Mouse (Mus musculus): ENCODE measurements around the gene Zkscan17. TPM values are rescaled to one million over a fixed set of nuclear protein-coding genes. Genes with fewer than 3 reads are reported as not detected.

The Zkscan17 gene
- polyA plus RNA-seq, 1 experiment from 2014 or later = 22.9 TPM

GRCm38 (mm10) chr11:59540123-59540522 is 13.6 kb upstream of the Zkscan17 start:
- no peak overlapping the region for H3K4me3 ChIP-seq
- H3K27ac ChIP-seq = no peak overlapping the region
- DNase-seq (ENCODE audit: low spot score) = no peak
- H3K36me3 ChIP-seq = no peaks in the 10 kb centered on the region
- no peaks in the 10 kb centered on the region; the same call in 1 of the 2 replicates for H3K9me3 ChIP-seq
- no peaks in the 10 kb centered on the region for H3K27me3 ChIP-seq (ENCODE audit: insufficient read depth, poor library complexity, severe bottlenecking)
- WGBS = 67% methylated on average over 3 of the region's 3 CpGs
- H3K4me1 ChIP-seq = no peaks in the 10 kb centered on the region

GRCm38 (mm10) chr11:59538387-59538786 is 11.8 kb upstream of the Zkscan17 start:
- DNase-seq (ENCODE audit: low spot score) = no peak
- no peak overlapping the region for H3K27ac ChIP-seq
- H3K27me3 ChIP-seq (ENCODE audit: insufficient read depth, poor library complexity, severe bottlenecking) = no peaks in the 10 kb centered on the region
- no peaks in the 10 kb centered on the region for H3K36me3 ChIP-seq
- H3K9me3 ChIP-seq = no peaks in the 10 kb centered on the region
- no peak overlapping the region for H3K4me3 ChIP-seq
- 38% methylated on average over 11 of the region's 11 CpGs for WGBS
- no peaks in the 10 kb centered on the region for H3K4me1 ChIP-seq

DNA sequence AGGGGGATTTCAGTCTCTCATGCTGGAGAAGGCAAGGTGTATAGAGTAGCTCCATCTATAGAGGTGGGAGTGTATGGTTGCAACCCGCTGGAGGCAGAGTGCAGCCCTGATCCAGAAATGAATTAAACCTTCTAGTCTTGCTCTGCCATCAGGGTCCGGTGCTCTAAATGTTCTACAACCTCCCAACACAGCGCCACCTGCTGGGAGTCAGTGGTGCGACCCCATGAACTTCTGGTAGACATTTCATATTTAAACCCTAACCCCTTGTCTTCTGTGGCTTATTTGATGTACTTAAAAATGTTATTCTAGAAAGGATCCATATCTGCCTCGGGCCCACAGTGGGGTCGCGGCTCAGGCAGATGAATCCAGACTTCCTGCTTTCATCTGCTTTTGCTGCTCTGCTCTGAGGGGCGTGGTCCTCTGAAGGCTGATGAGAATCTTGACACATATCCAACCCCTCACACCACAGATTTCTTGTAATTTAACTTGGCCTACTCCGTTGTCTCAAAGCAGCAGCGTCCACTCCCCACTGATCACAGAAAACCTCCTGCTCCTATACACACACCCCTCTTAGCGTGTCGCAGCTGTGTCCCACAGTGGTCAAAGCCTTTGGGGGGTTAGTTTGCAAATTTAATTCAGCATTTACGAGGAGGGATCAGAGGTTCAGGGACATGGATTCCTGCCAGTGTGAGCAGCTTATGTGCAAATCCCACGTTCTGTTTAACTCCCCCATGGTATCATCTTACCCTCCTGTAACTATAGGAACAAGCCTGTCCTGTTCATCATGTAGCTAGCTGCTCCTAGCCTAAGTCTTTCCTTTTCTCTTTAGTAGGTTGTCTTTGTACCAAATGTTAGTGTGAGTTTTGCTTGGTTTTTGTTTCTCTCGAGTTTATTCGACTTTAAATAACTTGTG is 10.9 kb upstream of the Zkscan17 start:
- no peak overlapping the region for H3K27ac ChIP-seq
- no peaks in the 10 kb centered on the region for H3K27me3 ChIP-seq (ENCODE audit: insufficient read depth, poor library complexity, severe bottlenecking)
- H3K9me3 ChIP-seq = no peaks in the 10 kb centered on the region
- 68% methylated on average over 16 of the region's 16 CpGs for WGBS
- no peak for DNase-seq (ENCODE audit: low spot score)
- H3K4me1 ChIP-seq = no peaks in the 10 kb centered on the region
- H3K4me3 ChIP-seq = no peak overlapping the region
- H3K36me3 ChIP-seq = no peaks in the 10 kb centered on the region

- Histone ChIP-seq H3K9me3 (no peaks in the 10 kb centered on the region), H3K27ac (no peak overlapping the region), H3K4me1 (peaks cover 5% of the 10 kb centered on the region; the same call in 1 of the 2 replicates), H3K4me3 (no peak overlapping the region), H3K27me3 (ENCODE audit: insufficient read depth, poor library complexity, severe bottlenecking) (no peaks in the 10 kb centered on the region), H3K36me3 (no peaks in the 10 kb centered on the region)
- WGBS = 78% methylated on average over 5 of the region's 5 CpGs
- no peak for DNase-seq (ENCODE audit: low spot score)
These were observed 5.0 kb upstream of the Zkscan17 start for GRCm38 (mm10) chr11:59531562-59531961.

DNA sequence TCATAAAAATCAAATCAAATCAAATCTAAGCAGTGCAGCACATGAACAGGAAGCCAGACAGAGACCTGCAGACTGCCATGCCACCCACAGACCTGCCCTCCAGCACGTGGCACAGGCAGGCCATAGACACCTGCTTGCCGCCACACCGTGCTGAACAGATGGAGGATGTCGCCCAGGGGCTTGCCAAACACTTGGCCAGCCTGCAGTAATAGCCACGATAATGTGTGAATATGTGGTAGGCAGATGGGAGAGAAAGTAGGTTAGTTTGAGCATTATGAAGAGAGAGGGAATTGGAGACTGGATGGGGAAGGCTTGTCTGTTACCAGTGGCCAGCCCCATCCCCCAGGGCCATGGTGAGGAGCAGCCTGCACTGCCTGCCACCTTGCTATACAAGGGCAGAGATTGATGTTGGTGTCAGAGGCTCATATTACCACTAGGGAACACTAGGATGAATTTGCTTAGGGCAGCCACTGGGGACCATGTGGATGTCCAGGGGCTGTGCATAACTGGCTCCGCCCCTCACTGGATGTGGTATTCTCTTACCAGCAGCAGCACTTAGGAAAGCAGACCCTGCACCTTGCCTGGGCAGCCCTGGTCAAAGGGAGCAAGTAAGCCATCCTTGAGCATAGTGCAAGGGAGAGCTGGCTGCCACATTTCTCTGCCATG is 4.5 kb upstream of the Zkscan17 start:
- Histone ChIP-seq H3K27ac (no peak overlapping the region), H3K4me3 (no peak overlapping the region), H3K4me1 (peaks cover 5% of the 10 kb centered on the region; the same call in 1 of the 2 replicates), H3K36me3 (no peaks in the 10 kb centered on the region), H3K27me3 (ENCODE audit: insufficient read depth, poor library complexity, severe bottlenecking) (no peaks in the 10 kb centered on the region), H3K9me3 (no peaks in the 10 kb centered on the region)
- DNase-seq (ENCODE audit: low spot score) = no peak
- 77% methylated on average over 6 of the region's 6 CpGs for WGBS

- no peak for DNase-seq (ENCODE audit: low spot score)
- H3K27me3 ChIP-seq (ENCODE audit: insufficient read depth, poor library complexity, severe bottlenecking) = no peaks in the 10 kb centered on the region
- no peaks in the 10 kb centered on the region for H3K36me3 ChIP-seq
- no peak overlapping the region for H3K4me3 ChIP-seq
- no peaks in the 10 kb centered on the region for H3K9me3 ChIP-seq
- 79% methylated on average over 5 of the region's 5 CpGs for WGBS
- H3K4me1 ChIP-seq = peaks cover 5% of the 10 kb centered on the region; the same call in 1 of the 2 replicates
- no peak overlapping the region for H3K27ac ChIP-seq
These were observed 3.7 kb upstream of the Zkscan17 start for GRCm38 (mm10) chr11:59530221-59530620.

DNA sequence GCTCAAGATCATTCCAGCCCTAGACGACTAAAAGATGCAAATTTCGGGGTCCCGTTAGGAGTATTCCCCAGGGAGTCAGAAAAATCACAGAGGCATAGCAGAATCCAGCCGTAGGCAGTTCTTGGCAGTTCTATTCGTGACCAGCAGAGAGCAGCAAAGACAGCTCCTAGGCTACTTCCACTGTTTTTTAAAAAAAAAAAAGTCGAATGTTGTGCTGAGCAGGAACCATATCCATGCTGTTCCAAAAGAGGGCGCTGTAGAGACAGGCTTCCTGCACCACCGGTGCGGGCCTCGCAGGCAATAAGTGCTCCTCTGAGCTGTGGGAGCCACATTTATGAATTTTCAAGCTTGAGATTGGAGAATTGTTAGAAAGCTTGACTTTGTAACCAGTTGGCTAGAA is 1.3 kb downstream of the Zkscan17 start:
- no peak for DNase-seq (ENCODE audit: low spot score)
- Histone ChIP-seq H3K4me1 (0 out of 2 replicates have a peak, but pooled peaks cover 5% of the 10 kb centered on the region), H3K9me3 (no peaks in the 10 kb centered on the region), H3K36me3 (no peaks in the 10 kb centered on the region), H3K27me3 (ENCODE audit: insufficient read depth, poor library complexity, severe bottlenecking) (no peaks in the 10 kb centered on the region), H3K27ac (no peak overlapping the region), H3K4me3 (no peak overlapping the region)
- WGBS = 9% methylated on average over 10 of the region's 10 CpGs

GRCm38 (mm10) chr11:59524150-59524549 is 2.4 kb downstream of the Zkscan17 start:
- Histone ChIP-seq H3K27me3 (ENCODE audit: insufficient read depth, poor library complexity, severe bottlenecking) (no peaks in the 10 kb centered on the region), H3K4me1 (peaks cover 13% of the 10 kb centered on the region), H3K36me3 (no peaks in the 10 kb centered on the region), H3K9me3 (no peaks in the 10 kb centered on the region), H3K27ac (no peak overlapping the region), H3K4me3 (no peak overlapping the region)
- DNase-seq (ENCODE audit: low spot score) = no peak
- 86% methylated on average over 2 of the region's 2 CpGs for WGBS

DNA sequence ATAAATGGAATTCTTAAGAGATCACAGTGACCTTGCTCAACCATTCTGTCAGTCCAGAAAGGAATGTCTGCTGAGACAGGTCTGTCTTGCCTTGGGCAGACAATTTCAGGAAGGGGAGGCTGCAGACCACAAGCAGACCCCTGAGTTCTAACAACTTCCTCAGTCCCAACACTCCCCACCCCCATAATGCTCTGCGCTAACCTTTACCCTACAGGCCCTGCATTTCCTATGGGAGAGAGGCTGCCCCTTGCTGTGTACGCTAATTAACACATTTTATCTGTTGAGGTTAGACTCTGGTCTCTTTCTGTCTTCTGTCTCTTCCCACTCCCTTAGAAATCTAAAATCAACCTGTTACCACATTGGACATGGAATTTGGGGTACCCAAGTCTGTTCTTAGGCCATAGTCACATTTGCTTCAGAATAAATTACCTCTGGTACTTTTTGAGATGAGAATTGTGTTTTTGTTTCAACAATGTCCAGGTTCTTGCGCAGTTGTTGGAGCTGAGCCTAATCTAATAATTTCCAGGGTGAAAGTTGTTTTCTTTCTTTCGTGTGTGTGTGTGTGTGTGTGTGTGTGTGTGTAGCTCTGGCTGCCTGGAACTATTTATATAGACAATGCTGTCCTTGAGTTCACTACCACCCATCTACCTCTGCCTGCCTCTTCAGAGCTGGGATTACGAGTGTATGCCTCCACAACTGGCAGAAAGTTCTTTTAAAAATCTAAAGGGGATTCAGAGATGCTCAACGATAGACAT is 6.6 kb downstream of the Zkscan17 start:
- no peak for DNase-seq (ENCODE audit: low spot score)
- no peaks in the 10 kb centered on the region for H3K27me3 ChIP-seq (ENCODE audit: insufficient read depth, poor library complexity, severe bottlenecking)
- 63% methylated on average over 6 of the region's 6 CpGs for WGBS
- peaks cover 18% of the 10 kb centered on the region for H3K4me1 ChIP-seq
- no peak overlapping the region for H3K27ac ChIP-seq
- no peak overlapping the region for H3K4me3 ChIP-seq
- H3K36me3 ChIP-seq = no peaks in the 10 kb centered on the region
- H3K9me3 ChIP-seq = no peaks in the 10 kb centered on the region

- Histone ChIP-seq H3K27me3 (ENCODE audit: insufficient read depth, poor library complexity, severe bottlenecking) (no peaks in the 10 kb centered on the region), H3K4me3 (no peak overlapping the region), H3K4me1 (peaks cover 20% of the 10 kb centered on the region), H3K27ac (0 out of 2 replicates have a peak overlapping the region, but pooled peaks have one; percentile 22), H3K9me3 (no peaks in the 10 kb centered on the region), H3K36me3 (no peaks in the 10 kb centered on the region)
- DNase-seq (ENCODE audit: low spot score) = no peak
- 59% methylated on average over 10 of the region's 10 CpGs for WGBS
These were observed 8.3 kb downstream of the Zkscan17 start for GRCm38 (mm10) chr11:59518226-59518625.

GRCm38 (mm10) chr11:59517441-59517840 is 9.1 kb downstream of the Zkscan17 start:
- Histone ChIP-seq H3K4me3 (no peak overlapping the region), H3K9me3 (no peaks in the 10 kb centered on the region), H3K4me1 (peaks cover 20% of the 10 kb centered on the region), H3K36me3 (no peaks in the 10 kb centered on the region), H3K27me3 (ENCODE audit: insufficient read depth, poor library complexity, severe bottlenecking) (no peaks in the 10 kb centered on the region), H3K27ac (no peak overlapping the region)
- 91% methylated on average over 1 of the region's 1 CpGs for WGBS
- no peak for DNase-seq (ENCODE audit: low spot score)

- peak overlapping the region; percentile 17; the same call in 1 of the 2 replicates for H3K27ac ChIP-seq
- H3K9me3 ChIP-seq = no peaks in the 10 kb centered on the region
- DNase-seq (ENCODE audit: low spot score) = no peak
- H3K36me3 ChIP-seq = 0 out of 2 replicates have a peak, but pooled peaks cover 3% of the 10 kb centered on the region
- H3K4me1 ChIP-seq = peaks cover 12% of the 10 kb centered on the region
- no peak overlapping the region for H3K4me3 ChIP-seq
- WGBS = 48% methylated on average over 3 of the region's 3 CpGs
- no peaks in the 10 kb centered on the region for H3K27me3 ChIP-seq (ENCODE audit: insufficient read depth, poor library complexity, severe bottlenecking)
These were observed 11.8 kb downstream of the Zkscan17 start for GRCm38 (mm10) chr11:59514789-59515188.

Data from heart, embryonic 10.5 days (tissue).